Mouse (Mus musculus): ENCODE data around the gene Dhx9. TPM values are rescaled to one million over a fixed set of nuclear protein-coding genes. Genes with fewer than 3 reads are reported as not detected.
"Not testable (repeated sequence)": the region's sequence is repeated elsewhere in the genome, so short reads cannot be mapped to it uniquely, and the experiment has no call there.

Dhx9 gene
- 32.7 and 34.6 TPM in 2 replicates for polyA plus RNA-seq (2012; ENCODE audit: insufficient read depth, insufficient read length, missing spikeins)

DNA sequence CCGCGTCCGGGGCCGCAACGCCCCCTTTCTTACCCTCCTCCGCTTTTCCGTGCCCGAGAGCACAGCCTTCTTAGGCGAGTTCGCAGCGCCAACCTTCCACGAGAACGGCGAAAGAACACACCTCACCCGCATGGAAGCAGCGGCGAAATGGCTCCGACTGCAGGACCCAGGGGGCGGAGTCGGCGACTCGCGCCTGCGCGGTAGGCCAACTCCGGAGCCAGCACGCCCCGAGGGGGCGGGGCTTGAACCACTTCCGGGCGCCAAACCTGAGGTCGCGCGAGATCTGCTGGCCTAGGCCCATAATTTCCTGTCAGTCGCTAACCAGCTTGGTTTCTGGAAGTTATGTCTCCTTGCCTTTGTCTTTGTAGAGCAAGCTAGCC, at the start of gene Dhx9:
Gene Dhx9, minus strand, starts transcription at position 161 of the 380 bp plus-strand sequence.
- H3K4me1 ChIP-seq (ENCODE audit: control insufficient read depth, insufficient read depth, insufficient read length, low read length): peaks cover 2% of the 10 kb centered on the region; the same call in 1 of the 2 replicates
- H3K27ac ChIP-seq (replicated peaks; ENCODE audit: low read depth, low read length): peak within 1 kb of the TSS; percentile 81
- H3K4me3 ChIP-seq (ENCODE audit: insufficient read depth, low read depth, low read length): peak within 1 kb of the TSS; percentile 96

DNA sequence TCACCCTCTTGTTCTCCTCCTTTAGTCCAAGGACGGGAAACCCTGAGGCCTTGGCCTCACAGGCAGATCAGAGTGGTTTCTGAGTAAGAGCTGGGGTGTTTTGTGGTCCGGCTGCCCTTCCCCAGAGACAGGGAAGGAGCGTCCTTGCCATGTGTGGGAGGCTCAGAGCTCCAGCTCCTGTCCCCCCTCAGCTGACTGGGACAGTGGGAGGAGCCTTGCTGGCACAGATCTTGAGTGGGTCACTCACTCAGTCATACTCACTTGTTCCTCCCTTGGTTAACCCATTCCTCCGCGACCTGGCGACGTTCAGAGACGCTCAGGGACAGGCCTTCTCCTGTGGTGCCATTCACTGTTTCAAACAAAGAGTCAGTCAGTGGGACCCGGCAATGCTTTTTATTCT, 48.2 kb upstream of the Dhx9 start:
- Histone ChIP-seq H3K27ac (replicated peaks; ENCODE audit: low read depth, low read length) (no peak overlapping the region; the same call in 1 of the 2 replicates), H3K4me1 (ENCODE audit: control insufficient read depth, insufficient read depth, insufficient read length, low read length) (no peaks in the 10 kb centered on the region; the same call in 1 of the 2 replicates), H3K4me3 (ENCODE audit: insufficient read depth, low read depth, low read length) (no peak overlapping the region)

DNA sequence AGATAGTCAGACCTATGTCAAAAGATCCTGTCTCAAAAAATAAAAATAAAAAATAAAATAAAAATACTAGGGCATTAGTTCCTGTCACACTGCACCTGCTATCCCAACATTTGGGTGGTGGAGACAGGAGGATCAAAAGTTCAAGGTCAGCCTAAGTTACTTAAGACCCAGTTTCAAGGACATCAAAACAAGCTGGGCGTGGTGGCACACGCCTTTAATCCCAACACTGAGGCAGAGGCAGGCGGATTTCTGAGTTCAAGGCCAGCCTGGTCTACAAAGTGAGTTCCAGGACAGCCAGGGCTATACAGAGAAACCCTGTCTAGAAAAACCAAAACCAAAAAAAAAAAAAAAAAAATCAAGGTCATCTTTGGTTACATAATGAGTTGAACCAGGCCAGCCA, 45.4 kb upstream of the Dhx9 start:
- H3K4me1 ChIP-seq (ENCODE audit: control insufficient read depth, insufficient read depth, insufficient read length, low read length); H3K4me3 ChIP-seq (ENCODE audit: insufficient read depth, low read depth, low read length): not testable (repeated sequence)
- 0 out of 2 replicates have a peak overlapping the region, but pooled peaks have one; percentile 5 for H3K27ac ChIP-seq (replicated peaks; ENCODE audit: low read depth, low read length)

DNA sequence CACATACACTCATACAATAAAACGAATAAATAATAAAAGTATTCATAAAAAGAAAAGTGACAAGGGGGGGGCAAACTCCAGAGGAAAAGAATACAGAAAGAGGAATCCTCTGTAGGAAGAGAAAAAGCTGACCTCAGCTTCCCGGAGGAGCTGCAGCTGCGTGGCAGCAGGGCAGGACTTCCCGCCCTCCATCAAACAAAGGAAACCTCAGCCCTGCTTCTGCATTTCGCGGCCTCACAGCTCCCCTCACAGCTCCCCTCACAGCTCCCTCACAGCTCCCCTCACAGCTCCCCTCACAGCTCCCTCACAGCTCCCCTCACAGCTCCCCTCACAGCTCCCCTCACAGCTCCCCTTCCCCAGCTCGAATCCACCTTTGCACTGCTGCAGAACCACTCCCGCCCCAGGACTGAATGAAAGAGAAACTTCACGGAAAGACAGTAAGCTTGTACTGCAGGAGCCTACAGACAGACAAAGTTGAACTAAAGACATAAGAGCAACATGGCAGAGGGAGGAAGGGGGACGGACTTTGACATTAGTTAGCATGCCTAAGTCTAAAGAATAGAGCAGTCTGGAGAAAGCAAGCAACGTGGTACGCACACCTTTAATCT, 44.9 kb upstream of the Dhx9 start:
- no peaks in the 10 kb centered on the region; the same call in 1 of the 2 replicates for H3K4me1 ChIP-seq (ENCODE audit: control insufficient read depth, insufficient read depth, insufficient read length, low read length)
- no peak overlapping the region for H3K4me3 ChIP-seq (ENCODE audit: insufficient read depth, low read depth, low read length)
- peak overlapping the region; percentile 5; the same call in 1 of the 2 replicates for H3K27ac ChIP-seq (replicated peaks; ENCODE audit: low read depth, low read length)

DNA sequence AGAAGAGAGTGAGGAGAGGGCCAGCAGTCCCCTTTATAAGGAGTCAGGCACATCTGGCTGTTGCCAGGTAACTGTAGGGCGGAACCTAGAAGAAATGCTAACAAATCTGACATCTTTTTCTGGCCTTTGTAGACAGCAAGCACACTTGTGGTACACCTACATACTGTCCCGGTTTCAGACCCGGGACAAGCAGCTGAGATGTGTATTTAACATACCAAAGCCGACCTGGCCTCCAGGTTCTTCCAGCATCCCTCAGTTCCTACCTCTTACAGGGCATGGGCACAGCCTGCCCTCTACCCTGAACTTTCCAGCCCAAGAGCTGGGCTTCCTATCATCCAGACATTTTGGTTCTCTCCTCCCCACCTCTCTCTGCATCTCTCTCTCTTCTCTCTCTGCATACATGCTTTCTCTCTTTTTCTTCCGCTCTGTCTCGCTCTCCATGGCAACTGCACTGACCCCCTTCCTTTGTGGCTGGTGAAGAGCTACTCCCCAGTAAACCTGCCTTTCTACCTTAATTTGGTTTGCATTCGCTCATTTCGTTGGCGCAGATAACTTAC, 44.3 kb upstream of the Dhx9 start:
- Histone ChIP-seq H3K4me1 (ENCODE audit: control insufficient read depth, insufficient read depth, insufficient read length, low read length) (no peaks in the 10 kb centered on the region; the same call in 1 of the 2 replicates), H3K4me3 (ENCODE audit: insufficient read depth, low read depth, low read length) (no peak overlapping the region), H3K27ac (replicated peaks; ENCODE audit: low read depth, low read length) (peak overlapping the region; percentile 21; the same call in 1 of the 2 replicates)

DNA sequence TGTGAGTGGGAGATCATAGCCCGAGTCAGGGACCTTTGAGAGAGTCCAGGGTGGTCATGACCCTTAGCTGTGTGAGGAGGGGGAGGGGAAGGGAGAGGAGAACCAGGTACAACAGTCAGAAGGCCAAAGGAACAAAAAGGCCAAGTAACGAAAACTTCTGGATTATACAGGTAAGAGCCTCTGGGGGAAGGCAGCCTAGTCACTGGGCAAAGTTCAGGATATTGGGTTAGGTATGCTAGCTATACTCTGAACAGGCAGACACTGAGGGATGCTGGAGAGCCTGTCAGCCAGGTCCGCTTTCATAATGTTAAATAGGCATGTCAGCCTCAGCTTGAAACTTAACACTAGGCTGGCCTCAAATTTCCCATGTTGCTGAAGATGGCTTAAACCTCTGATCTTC, 34.7 kb upstream of the Dhx9 start:
- H3K4me3 ChIP-seq (ENCODE audit: insufficient read depth, low read depth, low read length): no peak overlapping the region
- H3K27ac ChIP-seq (replicated peaks; ENCODE audit: low read depth, low read length): no peak overlapping the region
- H3K4me1 ChIP-seq (ENCODE audit: control insufficient read depth, insufficient read depth, insufficient read length, low read length): no peaks in the 10 kb centered on the region

DNA sequence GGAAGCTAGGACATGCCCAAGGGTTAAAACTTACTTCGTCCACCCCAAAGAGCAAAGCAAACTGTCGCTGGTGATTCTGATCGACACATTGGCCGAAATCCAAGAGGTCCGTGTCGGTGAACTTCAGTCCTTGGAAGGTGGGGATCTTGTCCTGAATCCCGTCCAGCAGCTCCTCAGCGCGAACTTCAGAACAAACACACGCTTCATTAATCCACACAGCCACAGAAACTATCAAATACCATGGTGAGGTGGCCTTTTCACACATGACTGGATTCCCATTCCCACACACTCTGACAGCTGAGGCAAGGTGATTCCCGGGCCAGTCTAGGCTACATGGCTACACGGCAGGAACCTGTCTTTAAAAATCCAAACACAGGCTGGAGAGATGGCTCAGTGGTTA, 27.9 kb upstream of the Dhx9 start:
- Histone ChIP-seq H3K4me1 (ENCODE audit: control insufficient read depth, insufficient read depth, insufficient read length, low read length) (no peaks in the 10 kb centered on the region), H3K4me3 (ENCODE audit: insufficient read depth, low read depth, low read length) (no peak overlapping the region), H3K27ac (replicated peaks; ENCODE audit: low read depth, low read length) (no peak overlapping the region)

DNA sequence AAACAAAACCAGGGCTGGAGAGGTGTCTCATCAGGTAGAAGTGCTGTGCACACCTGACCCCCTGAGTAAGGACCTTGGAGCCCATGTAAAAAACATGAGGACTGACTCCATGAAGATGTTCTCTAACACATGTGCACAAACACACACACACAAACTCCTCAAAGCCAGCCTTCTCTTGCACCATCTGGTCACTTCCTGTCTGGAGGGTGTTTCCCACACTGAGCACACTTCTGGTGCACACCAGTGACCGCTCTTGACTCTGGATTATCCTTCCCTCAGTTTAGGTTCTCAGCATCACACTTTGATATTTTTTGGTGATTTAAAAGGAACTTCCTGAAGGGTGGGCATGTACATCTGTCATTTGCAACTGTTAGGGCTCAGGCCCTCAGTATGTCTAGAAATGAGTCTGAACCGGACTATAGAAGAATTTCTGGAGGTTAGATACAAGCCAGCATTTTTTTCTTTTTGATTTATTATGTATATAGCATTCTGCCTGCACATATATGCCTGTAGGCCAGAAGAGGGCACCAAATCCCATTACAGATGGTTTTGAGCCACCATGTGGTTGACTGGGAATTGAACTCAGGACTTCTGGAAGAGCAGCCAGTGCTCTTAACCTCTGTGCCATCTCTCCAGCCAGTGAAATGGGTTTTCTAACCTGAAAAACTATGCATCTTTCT, 23.0 kb upstream of the Dhx9 start:
- H3K27ac ChIP-seq (replicated peaks; ENCODE audit: low read depth, low read length): no peak overlapping the region
- no peak overlapping the region for H3K4me3 ChIP-seq (ENCODE audit: insufficient read depth, low read depth, low read length)
- H3K4me1 ChIP-seq (ENCODE audit: control insufficient read depth, insufficient read depth, insufficient read length, low read length): no peaks in the 10 kb centered on the region

DNA sequence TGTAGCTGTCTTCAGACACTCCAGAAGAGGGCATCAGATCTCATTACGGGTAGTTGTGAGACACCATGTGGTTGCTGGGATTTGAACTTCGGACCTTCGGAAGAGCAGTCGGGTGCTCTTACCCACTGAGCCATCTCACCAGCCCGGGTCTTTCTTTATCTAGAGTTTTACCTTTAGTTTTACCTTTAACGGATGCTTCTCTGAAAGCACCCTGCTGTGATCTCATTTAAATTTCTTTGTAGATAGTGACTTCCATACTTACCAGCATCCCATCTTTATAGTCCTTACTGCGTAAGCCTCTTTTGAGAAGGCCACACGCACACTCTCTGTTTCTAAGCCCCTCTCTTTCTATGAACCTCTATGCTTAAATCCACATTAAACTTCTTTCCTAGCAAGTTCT, 22.1 kb upstream of the Dhx9 start:
- H3K4me1 ChIP-seq (ENCODE audit: control insufficient read depth, insufficient read depth, insufficient read length, low read length); H3K4me3 ChIP-seq (ENCODE audit: insufficient read depth, low read depth, low read length); H3K27ac ChIP-seq (replicated peaks; ENCODE audit: low read depth, low read length): not testable (repeated sequence)

DNA sequence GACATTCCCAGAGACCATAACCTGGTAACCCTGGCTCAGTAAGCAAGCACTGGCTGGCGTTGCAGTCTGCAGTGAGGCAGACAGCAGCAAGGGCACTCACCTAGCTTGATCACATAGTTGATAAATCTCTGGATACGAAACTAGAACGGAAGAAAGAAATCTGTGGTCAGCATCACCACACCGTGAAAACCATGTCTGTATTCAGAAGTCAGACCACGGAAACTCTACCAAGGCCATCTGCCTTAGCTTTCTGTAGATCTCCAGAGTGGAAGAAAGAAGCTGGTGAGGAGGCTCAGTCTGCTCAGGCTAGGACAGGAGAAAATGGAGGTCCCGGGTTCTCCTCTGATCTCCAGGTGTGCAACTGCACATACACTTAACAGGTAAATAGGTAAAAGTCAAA, 21.6 kb upstream of the Dhx9 start:
- Histone ChIP-seq H3K4me1 (ENCODE audit: control insufficient read depth, insufficient read depth, insufficient read length, low read length) (no peaks in the 10 kb centered on the region), H3K27ac (replicated peaks; ENCODE audit: low read depth, low read length) (no peak overlapping the region), H3K4me3 (ENCODE audit: insufficient read depth, low read depth, low read length) (no peak overlapping the region)

DNA sequence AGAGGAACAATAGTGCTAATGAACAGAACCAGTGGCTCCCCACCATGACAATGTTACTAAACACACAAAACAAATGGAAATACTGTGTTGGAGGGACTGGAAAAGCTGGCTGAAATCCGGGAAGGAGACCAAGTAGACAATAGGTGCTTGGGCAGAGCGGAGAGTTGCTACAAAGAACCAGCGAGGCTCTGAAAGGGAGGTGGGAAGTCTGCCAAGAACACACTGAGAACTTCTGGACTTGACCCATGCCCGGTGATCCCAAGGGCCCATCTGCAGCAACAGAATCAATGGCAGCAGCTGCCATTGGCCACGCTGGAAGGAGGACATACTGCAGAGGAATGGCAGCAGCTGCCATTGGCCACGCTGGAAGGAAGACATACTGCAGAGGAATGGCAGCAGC, 18.8 kb upstream of the Dhx9 start:
- H3K4me3 ChIP-seq (ENCODE audit: insufficient read depth, low read depth, low read length): no peak overlapping the region
- peaks cover 5% of the 10 kb centered on the region for H3K4me1 ChIP-seq (ENCODE audit: control insufficient read depth, insufficient read depth, insufficient read length, low read length)
- no peak overlapping the region for H3K27ac ChIP-seq (replicated peaks; ENCODE audit: low read depth, low read length)

DNA sequence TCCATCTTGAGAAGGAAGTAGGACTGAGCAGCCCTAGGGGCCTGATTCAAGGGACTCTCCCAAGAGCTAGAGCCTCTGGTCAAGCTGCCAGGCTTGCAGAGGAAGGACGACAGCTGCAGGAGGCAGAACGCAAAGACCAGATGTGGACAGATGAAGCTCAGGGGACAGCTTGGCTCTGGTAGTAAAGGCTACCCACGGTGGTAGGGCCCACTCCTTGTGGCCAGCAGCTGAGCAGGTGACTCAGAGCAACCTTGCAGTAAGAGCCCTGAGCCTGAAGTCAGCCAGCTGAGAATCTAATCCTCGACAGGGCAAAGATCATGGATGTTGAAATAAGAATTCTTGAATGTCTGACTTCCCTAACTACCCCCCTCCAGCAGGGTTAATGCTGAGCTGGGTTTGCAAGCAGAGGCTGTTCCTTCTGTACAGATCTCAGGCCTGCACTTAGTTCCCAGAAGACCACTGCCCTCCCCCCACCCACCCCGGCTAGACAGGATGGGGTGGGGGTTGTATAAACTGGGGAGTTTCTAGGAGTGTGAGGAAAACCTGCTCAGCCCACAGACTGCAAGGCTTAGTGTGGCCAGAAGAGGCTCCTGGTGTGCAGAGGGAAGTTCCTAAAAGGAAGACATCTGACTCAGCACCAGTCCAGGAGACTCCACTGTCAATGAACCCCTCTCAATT, 14.3 kb upstream of the Dhx9 start:
- Histone ChIP-seq H3K4me3 (ENCODE audit: insufficient read depth, low read depth, low read length) (no peak overlapping the region), H3K27ac (replicated peaks; ENCODE audit: low read depth, low read length) (peak overlapping the region; percentile 76)

DNA sequence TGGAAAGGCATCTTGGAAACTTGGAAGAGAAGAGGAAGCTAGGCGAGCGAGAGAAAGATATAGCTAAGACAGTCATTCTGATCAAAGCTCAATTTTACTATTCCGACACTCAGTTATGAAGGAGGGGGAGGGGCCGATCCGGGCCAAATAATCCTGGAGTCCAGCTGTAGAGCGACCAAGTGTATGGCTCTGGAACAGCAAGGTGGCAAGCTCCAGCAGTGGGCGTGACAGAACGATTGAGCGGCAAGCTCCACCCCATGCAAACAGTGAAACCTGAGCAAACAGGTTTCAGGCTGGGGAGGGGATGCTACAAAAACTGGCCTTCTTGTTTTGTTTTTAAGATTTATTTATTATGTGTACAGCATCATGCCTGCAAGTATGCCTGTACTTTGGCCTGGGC, 12.6 kb upstream of the Dhx9 start:
- Histone ChIP-seq H3K27ac (replicated peaks; ENCODE audit: low read depth, low read length) (no peak overlapping the region), H3K4me1 (ENCODE audit: control insufficient read depth, insufficient read depth, insufficient read length, low read length) (peaks cover 5% of the 10 kb centered on the region), H3K4me3 (ENCODE audit: insufficient read depth, low read depth, low read length) (no peak overlapping the region)

More for the DNA sequence above, 14.3 kb upstream of the Dhx9 start:
- H3K4me1 ChIP-seq (ENCODE audit: control insufficient read depth, insufficient read depth, insufficient read length, low read length): peaks cover 5% of the 10 kb centered on the region

DNA sequence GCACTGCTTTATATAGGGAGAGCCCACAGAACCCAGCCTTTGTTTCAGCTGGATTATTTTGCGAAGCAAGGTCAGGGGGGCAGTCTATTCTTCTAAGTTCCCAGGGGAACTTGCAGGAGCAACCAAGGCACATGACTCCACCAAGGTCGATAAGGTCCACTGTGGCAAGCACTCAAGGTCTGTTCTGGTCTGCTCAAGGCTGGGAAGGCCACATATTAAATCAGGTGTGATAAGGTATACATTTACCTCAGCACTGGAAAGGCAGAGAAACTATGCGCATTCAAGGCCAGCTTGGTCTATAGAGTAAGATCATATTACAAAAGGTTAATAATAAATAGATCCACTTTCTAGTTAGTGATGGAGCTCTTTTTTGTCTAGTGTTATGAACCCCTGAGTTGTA, 8.6 kb upstream of the Dhx9 start:
- no peak overlapping the region for H3K27ac ChIP-seq (replicated peaks; ENCODE audit: low read depth, low read length)
- H3K4me3 ChIP-seq (ENCODE audit: insufficient read depth, low read depth, low read length): no peak overlapping the region
- H3K4me1 ChIP-seq (ENCODE audit: control insufficient read depth, insufficient read depth, insufficient read length, low read length): peaks cover 4% of the 10 kb centered on the region

DNA sequence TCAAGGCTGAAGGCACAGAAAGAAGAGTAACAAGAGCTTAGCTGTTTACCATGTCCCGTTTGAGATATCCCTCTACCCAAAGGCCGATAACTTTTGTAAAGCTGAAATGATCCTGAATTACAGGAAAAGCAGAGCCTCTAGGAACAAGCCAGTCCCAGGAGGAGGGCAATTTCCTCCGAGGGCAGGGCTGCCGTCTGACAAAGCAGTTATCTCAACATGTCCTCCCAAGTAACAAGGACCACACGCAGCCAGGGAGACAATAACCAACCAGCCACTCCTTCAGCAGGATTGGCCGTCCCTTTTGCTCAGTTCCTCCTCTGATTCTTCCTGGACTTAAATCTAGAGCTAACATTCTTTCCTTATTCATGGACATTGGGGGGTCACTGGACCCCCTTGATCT, 6.5 kb upstream of the Dhx9 start:
- H3K27ac ChIP-seq (replicated peaks; ENCODE audit: low read depth, low read length): no peak overlapping the region
- no peak overlapping the region for H3K4me3 ChIP-seq (ENCODE audit: insufficient read depth, low read depth, low read length)
- peaks cover 4% of the 10 kb centered on the region; the same call in 1 of the 2 replicates for H3K4me1 ChIP-seq (ENCODE audit: control insufficient read depth, insufficient read depth, insufficient read length, low read length)

All from brown adipose tissue, adult 24 weeks (tissue).